Mouse (Mus musculus) ES-Bruce4 (cell line): ENCODE measurements around the gene Rad51. TPM values are rescaled to one million over a fixed set of nuclear protein-coding genes. Genes with fewer than 3 reads are reported as not detected.

Source experiments
- H3K27ac ChIP-seq: 2 replicates; pipeline ENCODE4 v1.5.1; 2012; ENCODE audit warnings: low read length, inconsistent platforms; ENCODE audit not compliant: insufficient read depth
- H3K27me3 ChIP-seq: 2 replicates; pipeline ENCODE4 v1.6.1; 2012; ENCODE audit warnings: mild to moderate bottlenecking, low read length, inconsistent platforms; ENCODE audit not compliant: control insufficient read depth, poor library complexity, insufficient read depth, severe bottlenecking
- H3K36me3 ChIP-seq: 2 replicates; pipeline ENCODE4 v1.6.1; 2012; ENCODE audit warnings: inconsistent platforms, mild to moderate bottlenecking, low read length, moderate library complexity; ENCODE audit not compliant: control insufficient read depth, poor library complexity, insufficient read depth, severe bottlenecking
- H3K4me1 ChIP-seq: one replicate; pipeline ENCODE4 v1.8.1; 2011; ENCODE audit warnings: low read length; ENCODE audit not compliant: control insufficient read depth, insufficient read depth
- H3K4me3 ChIP-seq: 2 replicates; pipeline ENCODE4 v1.5.1; 2011; ENCODE audit warnings: low read depth, mild to moderate bottlenecking, low read length
- H3K9ac ChIP-seq: 2 replicates; pipeline ENCODE4 v1.6.1; 2012; ENCODE audit warnings: low read depth, mild to moderate bottlenecking, inconsistent platforms; ENCODE audit not compliant: poor library complexity, severe bottlenecking
- H3K9me3 ChIP-seq: replicated peaks from 2 replicates; pipeline ENCODE4 v1.6.1; 2012; ENCODE audit warnings: mild to moderate bottlenecking, low read length, inconsistent platforms; ENCODE audit not compliant: control insufficient read depth, poor library complexity, insufficient read depth, severe bottlenecking
- CTCF ChIP-seq: IDR thresholded peaks from one replicate; pipeline ENCODE4 v1.8.1; 2011; ENCODE audit warnings: low read depth, low read length
- EP300 ChIP-seq: IDR thresholded peaks from 2 replicates; pipeline ENCODE4 v1.6.1; 2011; ENCODE audit warnings: low read depth, low read length; ENCODE audit not compliant: insufficient read depth
- POLR2A ChIP-seq: IDR thresholded peaks from one replicate; pipeline ENCODE4 v1.8.1; 2011; ENCODE audit warnings: low read length; ENCODE audit not compliant: insufficient read depth
- polyA plus RNA-seq: library from polyadenylated mRNA; stranded (reverse); fragments of >200 nt; gene quantifications from 2 replicates; pipeline ENCODE4 v1.2.4, GENCODE M21; 2011; ENCODE audit warnings: low read depth; ENCODE audit not compliant: missing spikeins, insufficient read depth, insufficient read length

The Rad51 gene
- polyA plus RNA-seq, 1 experiment: 128 TPM

DNA sequence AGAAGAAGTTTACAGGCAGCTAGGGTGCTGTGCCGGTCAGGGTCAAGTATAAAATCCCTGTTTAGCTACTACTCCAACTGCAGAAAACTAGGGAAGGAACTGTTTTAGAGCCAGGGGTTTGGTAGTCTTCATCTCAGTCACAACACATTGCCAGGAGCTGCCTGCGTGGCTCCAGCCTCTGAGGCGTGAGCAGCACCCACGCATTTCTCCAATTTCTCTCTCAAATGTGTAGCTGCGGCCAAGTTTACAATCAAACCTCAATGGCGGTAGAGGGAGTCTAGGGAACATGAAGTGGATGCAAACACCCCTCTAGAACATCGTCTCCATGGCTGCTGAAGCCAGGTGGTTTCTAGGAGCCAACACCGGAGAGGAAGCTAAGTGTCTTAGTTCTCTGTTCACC lies 35.2 kb downstream of the Rad51 start:
- Histone ChIP-seq H3K36me3 (peaks cover 8% of the 10 kb centered on the region), H3K4me1 (no peaks in the 10 kb centered on the region), H3K9me3 (no peaks in the 10 kb centered on the region), H3K4me3 (no peak overlapping the region), H3K27ac (no peak overlapping the region), H3K27me3 (no peaks in the 10 kb centered on the region), H3K9ac (no peak overlapping the region)
- TF ChIP-seq POLR2A: no peak
- no peak for TF ChIP-seq EP300
- no peak for TF ChIP-seq CTCF

DNA sequence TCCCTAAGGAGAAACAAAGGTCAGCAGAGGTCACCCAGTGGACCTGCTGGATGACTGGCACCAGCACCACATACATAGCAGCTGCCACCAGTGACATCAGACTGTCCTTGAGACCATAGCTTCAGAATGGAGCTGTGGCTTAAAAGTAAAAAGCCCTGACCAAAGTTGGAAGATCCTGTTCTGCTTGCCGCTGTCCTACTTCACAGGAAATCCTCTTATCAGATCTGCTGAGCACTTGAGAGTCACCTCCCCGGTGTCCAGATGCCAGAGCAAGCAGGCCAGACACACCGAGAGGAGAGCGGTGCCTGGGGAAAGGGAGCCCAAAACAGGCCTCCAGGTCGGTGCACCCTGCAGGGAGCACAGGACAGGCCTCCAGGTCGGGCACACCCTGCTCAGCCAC lies 39.7 kb downstream of the Rad51 start:
- Histone ChIP-seq H3K27me3 (no peaks in the 10 kb centered on the region), H3K4me3 (no peak overlapping the region), H3K27ac (no peak overlapping the region), H3K9ac (no peak overlapping the region), H3K36me3 (peaks cover 8% of the 10 kb centered on the region), H3K9me3 (no peaks in the 10 kb centered on the region), H3K4me1 (no peaks in the 10 kb centered on the region)
- TF ChIP-seq EP300: no peak
- no peak for TF ChIP-seq CTCF
- TF ChIP-seq POLR2A: no peak

DNA sequence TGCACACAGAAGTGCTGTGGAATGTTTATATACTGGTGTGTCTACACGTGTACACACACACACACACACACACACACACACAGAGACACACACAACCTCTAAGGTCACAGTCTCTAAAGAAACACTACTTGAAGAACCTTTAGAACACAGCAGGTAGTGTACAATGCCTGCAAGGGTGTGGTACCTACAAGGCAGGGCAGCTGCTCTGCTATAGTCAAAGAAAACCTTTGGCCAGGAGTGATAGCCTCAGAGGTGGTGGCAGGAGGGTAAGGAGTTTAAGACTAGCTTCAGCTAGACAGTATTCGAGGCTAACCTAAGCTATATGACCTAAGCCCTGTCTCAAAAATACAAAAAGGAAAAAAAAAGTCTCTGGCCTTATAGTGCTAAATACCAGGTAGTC lies 42.1 kb downstream of the Rad51 start:
- Histone ChIP-seq H3K27me3 (no peaks in the 10 kb centered on the region), H3K27ac (no peak overlapping the region), H3K9me3 (no peaks in the 10 kb centered on the region), H3K36me3 (peaks cover 8% of the 10 kb centered on the region), H3K4me1 (no peaks in the 10 kb centered on the region), H3K4me3 (no peak overlapping the region), H3K9ac (no peak overlapping the region)
- TF ChIP-seq CTCF (no peak), POLR2A (no peak), EP300 (no peak)

DNA sequence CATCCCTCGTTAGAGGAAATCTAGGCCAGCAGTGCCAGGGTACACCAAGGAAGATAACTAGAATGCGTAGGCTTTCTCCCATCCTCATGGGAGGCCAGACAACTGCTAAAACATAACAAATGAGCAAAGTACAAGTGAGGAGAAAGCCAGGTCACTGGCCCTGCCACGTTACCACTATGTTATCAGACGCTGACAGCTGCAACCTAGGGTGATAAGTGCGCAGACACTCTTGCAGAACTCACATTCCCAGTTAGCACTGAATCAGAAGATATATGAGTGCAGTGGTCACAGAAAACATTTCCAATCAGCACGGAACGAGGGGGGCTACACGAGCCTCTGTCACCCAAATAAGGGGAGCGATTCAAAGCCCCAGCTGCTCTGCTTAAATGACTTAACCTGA lies 42.8 kb downstream of the Rad51 start:
- no peak overlapping the region for H3K9ac ChIP-seq

DNA sequence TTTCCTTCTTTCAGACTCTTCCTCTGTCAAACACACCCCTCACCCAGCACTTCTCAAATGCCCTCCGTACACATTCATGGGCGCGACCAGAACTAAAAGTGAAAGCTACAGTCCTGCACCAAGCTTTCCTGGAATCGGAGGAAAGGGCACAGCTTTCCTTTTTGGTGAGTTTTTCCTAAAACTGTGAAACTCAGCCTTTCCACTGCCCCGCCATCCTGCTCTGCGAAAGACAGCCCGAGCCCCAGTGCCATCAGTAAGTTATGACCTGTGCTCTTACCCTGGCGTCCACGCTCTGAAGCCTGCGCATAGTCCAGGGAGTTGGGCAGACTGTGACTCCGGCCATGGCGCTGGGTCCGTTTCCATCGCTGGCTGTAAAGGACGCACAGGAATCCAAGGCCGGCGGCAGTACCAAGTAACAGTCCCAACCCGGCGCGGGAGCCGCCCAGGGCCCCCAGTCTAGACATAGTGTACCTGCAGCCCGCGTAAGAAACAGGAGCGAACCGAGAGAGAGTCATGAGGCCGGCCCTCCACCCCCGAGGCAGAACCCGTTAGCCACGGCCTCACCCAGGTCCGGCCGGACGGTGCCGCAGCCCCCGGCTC lies 43.6 kb downstream of the Rad51 start:
- Histone ChIP-seq H3K4me1 (peaks cover 2% of the 10 kb centered on the region), H3K9ac (peak overlapping the region; percentile 58), H3K27ac (no peak overlapping the region), H3K4me3 (peak overlapping the region; percentile 76), H3K36me3 (peaks cover 8% of the 10 kb centered on the region), H3K27me3 (no peaks in the 10 kb centered on the region), H3K9me3 (no peaks in the 10 kb centered on the region)
- TF ChIP-seq POLR2A: no peak
- no peak for TF ChIP-seq EP300
- no peak for TF ChIP-seq CTCF

More for the DNA sequence above, 42.8 kb downstream of the Rad51 start:
- no peak for TF ChIP-seq CTCF
- no peak for TF ChIP-seq EP300
- TF ChIP-seq POLR2A: no peak
- Histone ChIP-seq H3K36me3 (peaks cover 8% of the 10 kb centered on the region), H3K4me1 (no peaks in the 10 kb centered on the region), H3K27me3 (no peaks in the 10 kb centered on the region), H3K9me3 (no peaks in the 10 kb centered on the region), H3K27ac (no peak overlapping the region), H3K4me3 (no peak overlapping the region)

DNA sequence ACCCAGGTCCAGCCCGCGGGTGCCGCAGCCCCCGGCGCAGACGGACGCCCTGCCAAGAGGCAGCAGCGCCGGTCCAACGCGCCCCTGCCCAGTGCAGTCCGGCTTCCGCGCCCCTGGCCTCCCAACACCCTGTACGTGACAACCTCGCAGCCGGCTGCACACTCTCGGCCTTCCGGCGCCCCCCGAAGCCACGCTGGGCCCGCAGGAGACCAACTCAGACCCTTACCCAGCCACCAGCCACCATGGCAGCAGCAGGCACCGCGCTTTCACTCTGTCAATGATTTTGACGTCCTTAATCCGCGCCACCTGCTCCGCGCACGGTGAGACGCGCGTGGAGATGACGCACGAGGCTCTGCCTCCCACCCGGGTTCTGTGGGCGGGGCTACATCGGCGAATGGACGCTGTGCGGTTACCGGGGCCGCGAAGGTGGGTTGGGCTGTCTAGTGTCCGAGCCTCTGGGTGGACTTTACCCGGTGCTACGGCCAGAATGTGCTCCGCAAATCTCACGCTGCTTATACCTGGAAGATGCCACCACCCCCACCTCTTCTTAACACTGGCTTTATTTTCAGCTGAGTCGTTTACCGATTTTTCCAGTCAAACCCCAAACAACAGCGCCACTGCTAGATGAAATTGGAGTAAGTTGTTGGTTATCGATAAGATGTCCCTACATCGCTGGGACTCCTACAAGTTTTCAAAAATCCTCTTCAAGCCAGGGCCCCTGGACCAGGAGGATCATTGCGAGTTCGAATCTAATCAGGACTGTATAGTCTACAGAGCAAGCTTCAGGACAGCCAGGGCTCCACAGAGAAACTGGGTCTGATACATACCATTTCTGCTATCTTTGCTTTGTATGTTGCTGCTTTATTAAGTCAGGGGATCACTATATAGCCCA lies 44.3 kb downstream of the Rad51 start, which contains the start of gene Rmdn3:
TSS of gene Rmdn3 (minus strand) at position 354 of the 892 bp plus-strand sequence.
- Histone ChIP-seq H3K4me1 (peaks cover 2% of the 10 kb centered on the region), H3K4me3 (peak within 1 kb of the TSS; percentile 76), H3K9me3 (no peaks in the 10 kb centered on the region), H3K9ac (peak within 1 kb of the TSS; percentile 58), H3K27me3 (no peaks in the 10 kb centered on the region), H3K27ac (no peak within 1 kb of the TSS), H3K36me3 (peaks cover 5% of the 10 kb centered on the region)
- TF ChIP-seq CTCF (no peak), POLR2A (no peak), EP300 (0 out of 2 replicates have a peak, but pooled peaks have one; percentile 32)
